Mouse (Mus musculus) lung, embryonic 16.5 days (tissue): Measurements from ENCODE around the gene Slc5a4b. TPM values are rescaled to one million over a fixed set of nuclear protein-coding genes. Genes with fewer than 3 reads are reported as not detected.
"Not testable (repeated sequence)": the region's sequence is repeated elsewhere in the genome, so short reads cannot be mapped to it uniquely, and the experiment has no call there.

Experiments used
- ATAC-seq: fragments of 200-750 bp; cut with Nextera tagmentation; 2 replicates; pipeline ENCODE4 v1.8.0; 2017; ENCODE audit warnings: low read depth, mild to moderate bottlenecking, moderate library complexity
- H3K27ac ChIP-seq: fragments of 300-500 bp; sonication (generic); 2 replicates; pipeline ENCODE4 v1.5.1; 2014; ENCODE audit warnings: mild to moderate bottlenecking, control low read depth, low read length
- H3K27me3 ChIP-seq: fragments of 300-500 bp; sonication (generic); 2 replicates; pipeline ENCODE4 v1.6.1; 2014; ENCODE audit warnings: low read depth, low read length, mixed read lengths; ENCODE audit not compliant: control insufficient read depth, insufficient read depth
- H3K36me3 ChIP-seq: fragments of 300-500 bp; sonication (generic); 2 replicates; pipeline ENCODE4 v1.6.1; 2014; ENCODE audit warnings: low read length; ENCODE audit not compliant: control insufficient read depth, insufficient read depth
- H3K4me1 ChIP-seq: fragments of 300-500 bp; sonication (generic); replicated peaks from 2 replicates; pipeline ENCODE4 v1.6.1; 2014; ENCODE audit warnings: low read length, mixed read lengths; ENCODE audit not compliant: control insufficient read depth, insufficient read depth
- H3K4me2 ChIP-seq: fragments of 300-500 bp; sonication (generic); 2 replicates; pipeline ENCODE4 v1.6.1; 2014; ENCODE audit warnings: low read depth, low read length, control low read depth
- H3K4me3 ChIP-seq: fragments of 300-500 bp; sonication (generic); 2 replicates; pipeline ENCODE4 v1.5.1; 2014; ENCODE audit warnings: mild to moderate bottlenecking, low read length, control low read depth
- H3K9ac ChIP-seq: fragments of 300-500 bp; sonication (generic); 2 replicates; pipeline ENCODE4 v1.6.1; 2014; ENCODE audit warnings: low read length, control low read depth
- H3K9me3 ChIP-seq: fragments of 300-500 bp; sonication (generic); 2 replicates; pipeline ENCODE4 v1.6.1; 2016; ENCODE audit warnings: low read length; ENCODE audit not compliant: control insufficient read depth
- WGBS: fragments of 180-500 bp; shearing (Covaris S2); extraction: QIAGEN DNeasy Blood & Tissue Kit; methylation state at CpG from one replicate; pipeline ENCODE4 v1.1.7; 2014; 5-methylcytosine and 5-hydroxymethylcytosine counted together
- polyA plus RNA-seq: library from polyadenylated mRNA; unstranded; fragments of >200 nt; fragmentation: Nextera tagmentation; extraction: Ambion mirVana; gene quantifications from 2 replicates; pipeline ENCODE4 v1.2.1, GENCODE M21; 2015

Slc5a4b gene
- polyA plus RNA-seq, 1 experiment from 2014 or later, result not detected

GRCm38 (mm10) chr10:76120124-76120711 lies 9.5 kb upstream of the Slc5a4b start:
- ATAC-seq, result no peak
- Histone ChIP-seq H3K9me3 (no peaks in the 10 kb centered on the region), H3K9ac (no peak overlapping the region), H3K27me3 (no peaks in the 10 kb centered on the region), H3K4me1 (no peaks in the 10 kb centered on the region), H3K36me3 (no peaks in the 10 kb centered on the region), H3K4me2 (no peak overlapping the region), H3K27ac (no peak overlapping the region), H3K4me3 (no peak overlapping the region)
- 32% methylated on average over 4 of the region's 4 CpGs for WGBS

DNA sequence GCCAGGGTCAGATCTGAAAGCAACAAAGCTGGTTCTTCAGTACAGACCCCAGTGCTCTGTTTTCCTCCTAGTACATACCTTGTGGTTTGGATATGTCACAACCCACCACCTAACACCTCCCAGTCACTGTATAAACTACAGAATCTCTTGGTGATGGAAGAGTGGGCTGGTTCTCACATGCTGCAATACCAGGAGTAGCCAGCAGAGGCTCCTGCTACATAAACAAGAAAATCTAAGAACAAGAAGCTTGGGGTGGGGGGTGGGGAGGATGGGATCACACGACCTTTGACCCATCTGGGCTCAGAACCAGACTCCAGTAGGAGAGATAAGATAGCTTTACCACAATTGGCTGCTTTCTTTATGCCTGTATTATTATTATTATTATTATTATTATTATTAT lies 8.0 kb upstream of the Slc5a4b start:
- Histone ChIP-seq H3K27me3 (no peaks in the 10 kb centered on the region), H3K9me3 (no peaks in the 10 kb centered on the region), H3K4me2 (no peak overlapping the region), H3K36me3 (no peaks in the 10 kb centered on the region), H3K27ac (no peak overlapping the region), H3K9ac (no peak overlapping the region), H3K4me1 (no peaks in the 10 kb centered on the region), H3K4me3 (no peak overlapping the region)
- ATAC-seq, result no peak
- 4% methylated on average over 1 of the region's 1 CpGs for WGBS

GRCm38 (mm10) chr10:76117966-76118365 lies 7.2 kb upstream of the Slc5a4b start:
- ATAC-seq, result no peak
- WGBS, result 32% methylated on average over 5 of the region's 5 CpGs
- H3K4me3 ChIP-seq, result no peak overlapping the region

DNA sequence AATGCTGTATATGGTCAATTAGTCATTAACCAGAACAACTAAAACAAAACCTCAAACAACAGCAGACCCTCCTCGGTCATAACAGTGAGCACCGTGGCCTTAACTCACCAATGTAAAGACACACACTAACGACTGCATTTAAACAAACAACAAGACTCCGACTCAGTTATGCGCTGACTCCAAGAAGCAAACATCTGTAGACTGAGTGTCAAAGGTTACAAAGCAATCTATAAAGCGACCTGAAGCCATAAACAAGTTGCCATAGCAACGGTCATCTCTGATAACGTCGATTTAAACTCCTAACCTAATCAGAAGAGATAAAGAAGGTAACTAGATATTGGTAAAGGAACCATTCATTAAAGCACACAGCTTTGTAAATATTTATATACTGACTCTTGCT lies 13.4 kb downstream of the Slc5a4b start:
- Histone ChIP-seq H3K27ac (no peak overlapping the region), H3K4me1 (no peaks in the 10 kb centered on the region), H3K4me2 (no peak overlapping the region), H3K36me3 (no peaks in the 10 kb centered on the region), H3K9me3 (no peaks in the 10 kb centered on the region), H3K27me3 (no peaks in the 10 kb centered on the region), H3K4me3 (no peak overlapping the region), H3K9ac (no peak overlapping the region)
- 8% methylated on average over 9 of the region's 9 CpGs for WGBS
- no peak for ATAC-seq

More at GRCm38 (mm10) chr10:76117966-76118365, 7.2 kb upstream of the Slc5a4b start:
- Histone ChIP-seq H3K9me3 (no peaks in the 10 kb centered on the region), H3K4me1 (no peaks in the 10 kb centered on the region), H3K36me3 (no peaks in the 10 kb centered on the region), H3K27me3 (no peaks in the 10 kb centered on the region), H3K27ac (no peak overlapping the region), H3K9ac (no peak overlapping the region), H3K4me2 (no peak overlapping the region)

- Histone ChIP-seq H3K9me3 (no peaks in the 10 kb centered on the region), H3K36me3 (no peaks in the 10 kb centered on the region), H3K9ac (no peak overlapping the region), H3K27ac (no peak overlapping the region), H3K4me2 (no peak overlapping the region), H3K27me3 (no peaks in the 10 kb centered on the region), H3K4me1 (no peaks in the 10 kb centered on the region), H3K4me3 (no peak overlapping the region)
- no peak for ATAC-seq
- 74% methylated on average over 8 of the region's 8 CpGs for WGBS
Observed at GRCm38 (mm10) chr10:76096580-76096979, 14.2 kb downstream of the Slc5a4b start.

DNA sequence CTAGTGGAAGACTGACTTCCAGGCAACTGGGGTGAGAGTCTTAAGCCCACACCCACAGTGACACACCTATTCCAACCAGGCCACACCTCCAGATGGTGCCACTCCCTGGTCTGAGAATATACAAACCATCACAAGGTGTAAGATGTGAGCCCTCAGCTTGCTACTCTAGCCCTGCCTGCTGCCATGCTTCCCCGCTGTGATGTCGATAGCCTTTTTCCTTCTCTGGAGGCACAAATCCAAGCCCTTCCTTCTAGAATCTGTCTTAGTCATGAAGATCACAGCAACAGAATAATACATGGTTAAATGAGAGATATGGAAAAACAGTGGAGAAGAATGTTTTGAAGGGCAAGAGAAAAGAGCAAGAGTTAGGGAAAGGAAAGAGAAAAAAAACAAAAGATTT lies 33.8 kb downstream of the Slc5a4b start:
- not testable (repeated sequence) for H3K4me3 ChIP-seq, H3K27ac ChIP-seq, H3K27me3 ChIP-seq, H3K4me1 ChIP-seq, H3K9me3 ChIP-seq, H3K4me2 ChIP-seq, H3K9ac ChIP-seq, H3K36me3 ChIP-seq, ATAC-seq
- WGBS, result 78% methylated on average over 2 of the region's 2 CpGs

DNA sequence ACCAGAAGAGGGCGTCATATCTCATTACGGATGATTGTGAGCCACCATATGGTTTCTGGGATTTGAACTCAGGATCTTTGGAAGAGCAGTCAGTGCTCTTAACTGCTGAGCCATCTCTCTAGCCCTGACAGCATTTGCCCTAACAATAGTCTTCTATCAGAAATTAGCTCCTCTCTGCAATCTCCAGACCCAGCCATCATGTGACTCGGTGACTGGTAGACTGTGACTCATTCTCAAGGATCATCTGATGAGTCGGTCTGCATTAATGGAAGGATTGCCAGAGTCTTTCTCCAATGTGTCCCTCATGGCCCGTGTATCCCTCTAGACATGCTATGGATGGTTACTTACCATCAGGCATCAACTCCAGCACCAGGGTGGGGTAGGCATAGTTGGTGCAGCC lies 38.7 kb downstream of the Slc5a4b start:
- H3K4me1 ChIP-seq, H3K9me3 ChIP-seq, H3K27ac ChIP-seq, ATAC-seq, H3K9ac ChIP-seq, H3K4me3 ChIP-seq, H3K27me3 ChIP-seq, H3K36me3 ChIP-seq, H3K4me2 ChIP-seq: not testable (repeated sequence)
- 90% methylated on average over 5 of the region's 5 CpGs for WGBS

- no peak overlapping the region for H3K27ac ChIP-seq
- no peak overlapping the region for H3K4me2 ChIP-seq
- H3K36me3 ChIP-seq, result no peaks in the 10 kb centered on the region
- no peak overlapping the region for H3K9ac ChIP-seq
- 23% methylated on average over 12 of the region's 12 CpGs for WGBS
- ATAC-seq, result no peak
- H3K4me1 ChIP-seq, result no peaks in the 10 kb centered on the region
- no peaks in the 10 kb centered on the region for H3K9me3 ChIP-seq
- H3K27me3 ChIP-seq, result no peaks in the 10 kb centered on the region
- H3K4me3 ChIP-seq, result no peak overlapping the region
Observed at GRCm38 (mm10) chr10:76067674-76068613, 42.8 kb downstream of the Slc5a4b start.

DNA sequence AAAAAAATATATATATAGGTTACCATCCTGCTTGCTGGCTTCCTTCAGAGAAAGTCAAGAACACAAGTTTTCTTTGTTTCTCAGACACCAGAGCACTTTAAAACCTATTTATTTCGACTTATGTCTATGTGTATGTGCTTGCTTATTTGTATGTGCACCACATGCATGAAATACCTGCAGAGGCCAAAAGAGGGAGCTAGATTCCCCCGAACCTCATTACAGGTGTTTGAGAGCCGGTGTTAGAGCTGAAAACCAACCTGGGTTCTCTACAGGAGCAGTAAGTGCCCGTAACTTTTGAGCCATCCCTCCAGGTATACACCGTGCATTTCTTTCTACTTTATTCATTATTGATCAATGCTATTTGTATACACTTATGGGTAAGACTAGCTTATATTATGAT lies 48.3 kb downstream of the Slc5a4b start:
- H3K36me3 ChIP-seq, result no peaks in the 10 kb centered on the region
- 88% methylated on average over 5 of the region's 5 CpGs for WGBS
- ATAC-seq, result no peak
- H3K27ac ChIP-seq, result no peak overlapping the region
- H3K9ac ChIP-seq, result no peak overlapping the region
- no peaks in the 10 kb centered on the region for H3K4me1 ChIP-seq
- no peaks in the 10 kb centered on the region for H3K9me3 ChIP-seq
- no peaks in the 10 kb centered on the region for H3K27me3 ChIP-seq
- H3K4me3 ChIP-seq, result no peak overlapping the region
- H3K4me2 ChIP-seq, result no peak overlapping the region
